ENCODE assay signal across 9 mouse cellular contexts in the genomic region with DNA sequence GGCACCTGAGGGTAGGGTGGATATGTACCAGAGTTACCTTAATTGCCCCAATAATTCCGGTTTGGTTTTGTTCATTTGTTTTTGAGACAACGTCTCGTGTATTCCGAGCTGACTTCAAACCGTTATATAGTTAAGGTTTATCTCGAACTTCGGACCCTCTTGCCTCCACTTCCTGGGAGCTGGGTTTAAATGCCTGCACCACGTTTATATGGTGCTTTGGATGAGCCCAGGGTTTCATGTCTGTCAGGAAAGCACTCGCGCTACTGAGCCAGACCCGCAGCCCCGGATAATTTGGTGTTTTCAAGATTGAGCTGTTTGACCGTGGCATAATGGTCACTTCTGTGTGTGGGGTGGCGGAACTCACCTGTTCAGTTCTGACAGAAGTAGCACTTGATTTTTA. TPM values are rescaled to one million over a fixed set of nuclear protein-coding genes. Genes with fewer than 3 reads are reported as not detected.
A peak's percentile ranks its signal among the peaks of the same experiment; 100 is the strongest.
DNase-seq lines count a peak whose midpoint lies in the region; ATAC-seq lines count a peak whose summit lies in the region.
"Had no signal": no experiment of that assay in that cellular context is flagged by ENCODE, and none has a peak within 500 bp of the region (broad histone marks: within the 10 kb centered on the region; RNA-seq: fewer than 3 reads in every experiment).

No protein-coding gene starts in this region.

- peak overlapping the region; percentile 88 for H3K4me2 ChIP-seq in limb, embryonic 12.5 days
- peak overlapping the region; percentile 86 for H3K4me2 ChIP-seq in stomach, embryonic 15.5 days

- intact Hi-C loops in left cerebral cortex, postnatal 25 days (cut with DNase I): no loop called here

- WGBS in limb, embryonic 12.5 days: 2% methylated on average over 14 of the region's 14 CpGs
- 2% methylated on average over 14 of the region's 14 CpGs for WGBS in stomach, embryonic 15.5 days

- peak; percentile 5 for DNase-seq in CD4-positive, CD25-positive, alpha-beta regulatory T cell, adult 2 months (ENCODE audit: low read depth, low spot score)
- DNase-seq in left cerebral cortex, postnatal 25 days (ENCODE audit: low spot score in 2 of 2): no peak
- no peak for DNase-seq in left cerebral cortex, adult 18-20 months (ENCODE audit: low spot score in 2 of 2)

- H3K27me3 ChIP-seq in megakaryocyte, embryonic 14.5 days (replicated peaks): peaks cover 3% of the 10 kb centered on the region
- H3K27me3 ChIP-seq in limb, embryonic 12.5 days: peaks cover 10% of the 10 kb centered on the region; the same call in 1 of the 2 replicates
- no peaks in the 10 kb centered on the region for H3K27me3 ChIP-seq in stomach, embryonic 15.5 days (replicated peaks)

- peak overlapping the region; percentile 99 for H3K4me3 ChIP-seq in megakaryocyte, embryonic 14.5 days (replicated peaks)
- peak overlapping the region; percentile 92 for H3K4me3 ChIP-seq in limb, embryonic 12.5 days (replicated peaks)
- peak overlapping the region; percentile 87 for H3K4me3 ChIP-seq in stomach, embryonic 15.5 days (replicated peaks)

- H3K36me3 ChIP-seq in megakaryocyte, embryonic 14.5 days (replicated peaks; ENCODE audit: low read length): peaks cover 39% of the 10 kb centered on the region
- peaks cover 35% of the 10 kb centered on the region for H3K36me3 ChIP-seq in limb, embryonic 12.5 days
- peaks cover 19% of the 10 kb centered on the region for H3K36me3 ChIP-seq in stomach, embryonic 15.5 days

- peaks cover 35% of the 10 kb centered on the region for H3K4me1 ChIP-seq in megakaryocyte, embryonic 14.5 days
- H3K4me1 ChIP-seq in limb, embryonic 12.5 days (replicated peaks): peaks cover 14% of the 10 kb centered on the region
- H3K4me1 ChIP-seq in stomach, embryonic 15.5 days: peaks cover 7% of the 10 kb centered on the region; the same call in 1 of the 2 replicates

- H3K27ac ChIP-seq in limb, embryonic 12.5 days: no peak overlapping the region
- H3K27ac ChIP-seq in stomach, embryonic 15.5 days: peak overlapping the region; percentile 78; the same call in 1 of the 2 replicates

- H3K9me3 ChIP-seq in megakaryocyte, embryonic 14.5 days: peaks cover 9% of the 10 kb centered on the region
- H3K9me3 ChIP-seq in limb, embryonic 12.5 days: no peaks in the 10 kb centered on the region
- H3K9me3 ChIP-seq in stomach, embryonic 15.5 days: no peaks in the 10 kb centered on the region

- peak overlapping the region; percentile 93 for H3K9ac ChIP-seq in limb, embryonic 12.5 days (replicated peaks)
- peak overlapping the region; percentile 94 for H3K9ac ChIP-seq in stomach, embryonic 15.5 days

- ATAC-seq in CD4-positive, CD25-positive, alpha-beta regulatory T cell, adult 4 months: no peak
- ATAC-seq in megakaryocyte, adult 5-6 weeks (ENCODE audit: poor library complexity, severe bottlenecking): no peak
- no peak for ATAC-seq in limb, embryonic 12.5 days (ENCODE audit: insufficient number of reproducible peaks, insufficient read depth, low FRiP score, low TSS enrichment, low read depth)
- no peak for ATAC-seq in stomach, embryonic 15.5 days (ENCODE audit: insufficient read depth, low FRiP score, low read depth)

RNA-seq across cellular contexts. Expression of a gene that starts 2.3 kb away (rescaled TPM):
- polyA plus RNA-seq in CD4-positive, CD25-positive, alpha-beta regulatory T cell, adult 4 months (2017; shearing (Covaris generic)): 100 to 1,000 TPM; 120 to 121 TPM
- polyA plus RNA-seq in megakaryocyte, embryonic 14.5 days (2012; ENCODE audit: insufficient read depth, low replicate concordance): 26.0 and 168 TPM in 2 replicates
- 53.8 and 59.6 TPM in 2 replicates for total RNA-seq in megakaryocyte, adult 5-6 weeks (2015)
- total RNA-seq in megakaryocyte, adult 5-6 weeks (2017): 61.4 and 76.3 TPM in 2 replicates
- 247 and 252 TPM in 2 replicates for polyA plus RNA-seq in limb, embryonic 12.5 days (2016; fragmentation: Nextera tagmentation; extraction: Ambion mirVana)
- 150 and 164 TPM in 2 replicates for polyA plus RNA-seq in stomach, embryonic 15.5 days (2015; fragmentation: Nextera tagmentation; extraction: Ambion mirVana)
- 10 to 100 TPM; 29.8 to 33.1 TPM for total RNA-seq in left cerebral cortex, postnatal 25 days (2021)
- 10 to 100 TPM; 31.6 to 37.6 TPM for total RNA-seq in left cerebral cortex, adult 18-20 months (2021)

RNA-seq across cellular contexts. Expression of a gene that starts 17.7 kb away (rescaled TPM):
- not detected for polyA plus RNA-seq in CD4-positive, CD25-positive, alpha-beta regulatory T cell, adult 4 months (2017; shearing (Covaris generic))
- not detected in 2 replicates for polyA plus RNA-seq in megakaryocyte, embryonic 14.5 days (2012; ENCODE audit: insufficient read depth, low replicate concordance)
- total RNA-seq in megakaryocyte, adult 5-6 weeks (2015): not detected in 2 replicates
- total RNA-seq in megakaryocyte, adult 5-6 weeks (2017): not detected in 2 replicates
- polyA plus RNA-seq in limb, embryonic 12.5 days (2016; fragmentation: Nextera tagmentation; extraction: Ambion mirVana): not detected in 2 replicates
- not detected in 2 replicates for polyA plus RNA-seq in stomach, embryonic 15.5 days (2015; fragmentation: Nextera tagmentation; extraction: Ambion mirVana)
- not detected for total RNA-seq in left cerebral cortex, postnatal 25 days (2021)
- total RNA-seq in left cerebral cortex, adult 18-20 months (2021): not detected
- total RNA-seq: hematopoietic stem cell, adult 5-6 weeks had no signal

RNA-seq across cellular contexts. Expression of a gene that starts 18.4 kb away (rescaled TPM):
- 100 to 1,000 TPM; 176 to 177 TPM for polyA plus RNA-seq in CD4-positive, CD25-positive, alpha-beta regulatory T cell, adult 4 months (2017; shearing (Covaris generic))
- 68.3 and 82.3 TPM in 2 replicates for polyA plus RNA-seq in megakaryocyte, embryonic 14.5 days (2012; ENCODE audit: insufficient read depth, low replicate concordance)
- 113 and 122 TPM in 2 replicates for total RNA-seq in megakaryocyte, adult 5-6 weeks (2015)
- 74.8 and 84.5 TPM in 2 replicates for total RNA-seq in megakaryocyte, adult 5-6 weeks (2017)
- polyA plus RNA-seq in limb, embryonic 12.5 days (2016; fragmentation: Nextera tagmentation; extraction: Ambion mirVana): 87.0 and 88.9 TPM in 2 replicates
- 121 and 130 TPM in 2 replicates for polyA plus RNA-seq in stomach, embryonic 15.5 days (2015; fragmentation: Nextera tagmentation; extraction: Ambion mirVana)
- 10 to 100 TPM; 47.4 to 59.4 TPM for total RNA-seq in left cerebral cortex, postnatal 25 days (2021)
- total RNA-seq in left cerebral cortex, adult 18-20 months (2021): 10 to 100 TPM; 46.2 to 46.6 TPM

RNA-seq across cellular contexts. Expression of a gene that starts 48.3 kb away (rescaled TPM):
- polyA plus RNA-seq in CD4-positive, CD25-positive, alpha-beta regulatory T cell, adult 4 months (2017; shearing (Covaris generic)): 10 to 100 TPM in 1 of 2 experiments, 1 to 10 TPM in 1; 7.4 to 10.6 TPM
- polyA plus RNA-seq in megakaryocyte, embryonic 14.5 days (2012; ENCODE audit: insufficient read depth, low replicate concordance): 9.6 and 14.4 TPM in 2 replicates
- 18.2 and 21.2 TPM in 2 replicates for total RNA-seq in megakaryocyte, adult 5-6 weeks (2015)
- 37.1 and 37.6 TPM in 2 replicates for total RNA-seq in megakaryocyte, adult 5-6 weeks (2017)
- 20.7 and 23.0 TPM in 2 replicates for polyA plus RNA-seq in limb, embryonic 12.5 days (2016; fragmentation: Nextera tagmentation; extraction: Ambion mirVana)
- polyA plus RNA-seq in stomach, embryonic 15.5 days (2015; fragmentation: Nextera tagmentation; extraction: Ambion mirVana): 12.5 and 14.0 TPM in 2 replicates
- 10 to 100 TPM; 17.0 to 18.4 TPM for total RNA-seq in left cerebral cortex, postnatal 25 days (2021)
- total RNA-seq in left cerebral cortex, adult 18-20 months (2021): 10 to 100 TPM; 15.6 to 17.4 TPM
